Mouse (Mus musculus) CD8-positive naive resting alpha-beta T cell, adult 57 days (primary cell): ENCODE measurements around the gene Nppb. TPM values are rescaled to one million over a fixed set of nuclear protein-coding genes. Genes with fewer than 3 reads are reported as not detected.

ENCODE experiments used
- total RNA-seq: library from RNA; stranded (reverse); gene quantifications from one replicate; pipeline ENCODE4 v1.2.4, GENCODE M21; 2023

Nppb gene
- total RNA-seq: not detected

DNA sequence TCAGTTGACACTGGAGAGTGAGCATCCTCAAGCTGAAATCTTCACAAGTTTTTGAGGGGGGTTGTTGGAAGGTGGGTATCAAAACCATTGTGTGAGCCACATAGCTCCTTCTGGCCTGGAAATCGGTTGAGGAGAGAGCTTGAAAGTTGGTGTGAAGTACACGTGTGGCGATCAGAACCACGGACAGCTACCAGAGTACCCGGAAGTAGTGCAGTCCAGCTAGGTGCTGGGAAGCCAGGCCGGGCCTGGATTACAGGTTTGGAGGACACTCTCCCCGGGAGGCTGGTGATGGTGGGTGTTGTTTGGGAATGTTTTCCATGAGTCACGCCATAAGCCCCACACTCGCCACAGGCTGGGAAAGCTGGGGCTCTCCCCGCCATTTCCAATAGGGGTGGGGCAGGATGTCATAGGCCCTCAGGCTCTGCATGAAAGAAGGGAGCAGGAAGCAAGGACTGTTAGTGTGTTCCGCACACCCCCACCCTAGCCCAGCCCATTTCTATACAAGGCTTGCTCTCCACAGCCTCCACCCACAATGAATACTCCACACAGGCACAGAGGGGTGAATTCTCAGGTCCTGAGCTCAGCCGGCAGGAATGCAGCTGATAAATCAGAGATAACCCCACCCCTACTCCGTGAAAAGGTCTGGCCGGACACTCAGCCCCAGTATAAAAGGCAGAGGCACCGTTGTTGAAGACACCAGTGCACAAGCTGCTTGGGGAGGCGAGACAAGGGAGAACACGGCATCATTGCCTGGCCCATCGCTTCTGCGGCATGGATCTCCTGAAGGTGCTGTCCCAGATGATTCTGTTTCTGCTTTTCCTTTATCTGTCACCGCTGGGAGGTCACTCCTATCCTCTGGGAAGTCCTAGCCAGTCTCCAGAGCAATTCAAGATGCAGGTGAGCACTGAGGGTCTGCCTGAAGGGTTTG, at the start of gene Nppb:
Nppb (plus strand) TSS at position 584 of the 928 bp plus-strand sequence.

DNA sequence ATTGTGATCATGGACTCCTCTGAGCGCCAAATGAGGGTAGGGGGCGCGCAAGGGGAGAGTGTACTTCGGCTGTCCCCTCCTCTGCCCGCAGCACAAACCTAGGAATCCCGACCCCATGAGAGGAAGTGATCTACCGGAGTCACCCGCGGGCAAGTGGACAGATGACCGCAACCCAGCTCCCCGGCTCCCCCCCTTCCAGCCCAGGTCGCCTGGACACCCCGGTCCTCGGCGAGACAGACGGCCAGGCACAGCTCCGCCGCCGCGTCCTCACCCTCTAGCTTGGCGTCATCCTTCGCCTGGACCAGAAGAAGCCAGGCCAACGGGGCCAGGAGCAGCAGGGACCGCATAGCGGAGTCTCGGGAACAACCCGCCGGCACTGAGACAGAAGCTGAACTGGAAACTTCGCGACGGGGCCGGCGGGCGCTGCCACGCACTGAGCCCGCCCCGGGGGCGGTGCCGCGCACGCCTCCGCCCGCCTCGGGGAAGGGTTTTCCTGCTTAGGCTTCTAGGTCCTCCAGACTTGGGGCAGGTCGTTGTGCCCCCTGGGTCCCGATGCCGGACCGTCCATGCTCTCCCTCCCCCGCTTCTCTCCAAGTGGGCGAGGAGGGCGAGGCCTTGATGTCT, 49.1 kb upstream of the Nppb start, which contains the start of gene Plod1:
Plod1 (minus strand) TSS at position 437 of the 624 bp plus-strand sequence.

DNA sequence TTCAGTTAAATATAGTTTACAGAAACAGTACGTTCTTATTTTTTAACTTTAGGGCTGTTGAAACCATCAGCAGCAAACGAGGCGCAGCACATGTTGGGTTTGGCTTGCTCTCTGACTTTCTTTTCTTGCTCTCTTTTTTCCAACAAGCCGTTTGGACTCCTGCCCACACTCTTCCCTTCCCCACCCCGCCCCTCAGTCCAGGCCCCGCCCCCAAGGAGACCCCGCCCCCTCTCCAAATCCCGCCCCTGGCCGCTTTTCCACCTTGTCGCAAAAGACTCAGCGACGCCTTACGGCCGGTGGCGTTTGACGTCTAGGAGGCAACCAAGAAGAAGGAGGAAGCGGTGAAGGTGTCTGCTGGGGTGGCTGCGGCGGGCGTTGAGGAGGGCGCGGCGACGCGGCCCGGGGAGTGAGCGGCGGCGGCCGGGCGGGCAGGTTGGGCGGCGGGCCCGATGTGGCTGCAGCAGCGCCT, 45.0 kb upstream of the Nppb start, which contains the start of gene 2510039O18Rik:
2510039O18Rik (plus strand) TSS at position 320 of the 469 bp plus-strand sequence.

DNA sequence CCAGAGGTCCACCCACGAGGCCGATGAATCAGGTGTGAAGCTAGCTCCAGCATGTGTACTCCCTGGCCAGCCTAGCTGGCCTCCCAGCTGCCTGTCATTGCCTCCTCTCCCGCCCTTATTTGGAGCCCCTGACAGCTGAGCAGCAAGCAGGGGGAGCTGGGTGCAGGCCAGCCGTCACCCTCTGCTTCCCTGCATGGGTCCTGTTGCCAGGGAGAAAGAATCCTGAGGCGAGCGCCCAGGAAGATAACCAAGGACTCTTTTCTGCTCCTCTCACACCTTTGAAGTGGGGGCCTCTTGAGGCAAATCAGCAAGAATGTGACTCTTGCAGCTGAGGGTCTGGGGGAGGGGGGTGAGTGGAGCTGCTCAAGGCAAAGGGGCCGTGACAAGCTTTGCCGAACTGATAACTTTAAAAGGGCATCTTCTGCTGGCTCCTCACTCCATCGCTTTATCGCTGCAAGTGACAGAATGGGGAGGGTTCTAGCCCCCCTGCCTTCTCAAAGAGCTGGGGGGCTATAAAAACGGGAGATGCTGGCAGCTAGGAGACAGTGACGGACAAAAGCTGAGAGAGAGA, 14.7 kb downstream of the Nppb start, which contains the start of gene Nppa:
Nppa (plus strand) TSS at position 521 of the 571 bp plus-strand sequence.

Other genes starting within 250 kb of the Nppb start
- 11.1 TPM for gene Zfp984, start 176.0 kb upstream of the Nppb start, total RNA-seq
- gene Zfp933, start 137.4 kb upstream of the Nppb start, total RNA-seq: 6.7 TPM
- 49.2 TPM for gene Miip, start 117.0 kb upstream of the Nppb start, total RNA-seq
- gene Fv1, start 116.8 kb upstream of the Nppb start, total RNA-seq: 9.6 TPM
- gene Mfn2, start 81.1 kb upstream of the Nppb start, total RNA-seq: 33.2 TPM
- 5.6 TPM for gene Plod1, start 49.0 kb upstream of the Nppb start, total RNA-seq
- gene 2510039O18Rik, start 44.9 kb upstream of the Nppb start, total RNA-seq: 64.4 TPM
- not detected for gene Nppa, start 14.9 kb downstream of the Nppb start, total RNA-seq
- 39.4 TPM for gene Clcn6, start 53.0 kb downstream of the Nppb start, total RNA-seq
- gene Mthfr, start 53.3 kb downstream of the Nppb start, total RNA-seq: 21.2 TPM
- 15.2 TPM for gene Agtrap, start 102.2 kb downstream of the Nppb start, total RNA-seq
- gene Mad2l2, start 144.6 kb downstream of the Nppb start, total RNA-seq: 22.0 TPM
- not detected for gene Draxin, start 144.9 kb downstream of the Nppb start, total RNA-seq
- gene Fbxo6, start 166.4 kb downstream of the Nppb start, total RNA-seq: 11.5 TPM
- gene Fbxo44, start 174.7 kb downstream of the Nppb start, total RNA-seq: 4.1 TPM
- gene Fbxo2, start 174.8 kb downstream of the Nppb start, total RNA-seq: not detected